Mouse (Mus musculus) lung, embryonic 15.5 days (tissue): ENCODE measurements at regions not wholly inside any gene's neighbourhood (a gene's known extent, or its start where the extent isn't known, plus 50 kb on each side); places are given as distances from the start of the nearest gene placed in this dataset.
A peak's percentile ranks its signal among the peaks of the same experiment; 100 is the strongest.

ENCODE experiments used
- ATAC-seq: fragments of 200-750 bp; cut with Nextera tagmentation; 2 replicates; pipeline ENCODE4 v1.8.0; 2017; ENCODE audit warnings: moderate number of reproducible peaks, borderline replicate concordance; ENCODE audit not compliant: low FRiP score, low TSS enrichment; ENCODE audit errors: extremely low read depth
- H3K27ac ChIP-seq: fragments of 300-500 bp; sonication (generic); 2 replicates; pipeline ENCODE4 v1.5.1; 2015; ENCODE audit warnings: moderate library complexity, mild to moderate bottlenecking, inconsistent platforms
- H3K27me3 ChIP-seq: fragments of 300-500 bp; sonication (generic); 2 replicates; pipeline ENCODE4 v1.6.1; 2015; ENCODE audit warnings: inconsistent platforms
- H3K36me3 ChIP-seq: fragments of 300-500 bp; sonication (generic); 2 replicates; pipeline ENCODE4 v1.6.1; 2015; ENCODE audit warnings: inconsistent platforms
- H3K4me1 ChIP-seq: fragments of 300-500 bp; sonication (generic); 2 replicates; pipeline ENCODE4 v1.6.1; 2015; ENCODE audit warnings: inconsistent platforms
- H3K4me2 ChIP-seq: fragments of 300-500 bp; sonication (generic); 2 replicates; pipeline ENCODE4 v1.6.1; 2015; ENCODE audit warnings: inconsistent platforms, mild to moderate bottlenecking, moderate library complexity
- H3K4me3 ChIP-seq: fragments of 300-500 bp; sonication (generic); 2 replicates; pipeline ENCODE4 v1.5.1; 2015; ENCODE audit warnings: mild to moderate bottlenecking, inconsistent platforms
- H3K9ac ChIP-seq: fragments of 300-500 bp; sonication (generic); 2 replicates; pipeline ENCODE4 v1.6.1; 2015; ENCODE audit warnings: inconsistent platforms
- H3K9me3 ChIP-seq: fragments of 300-500 bp; sonication (generic); 2 replicates; pipeline ENCODE4 v1.6.1; 2016; ENCODE audit warnings: inconsistent platforms
- WGBS: fragments of 180-500 bp; shearing (Covaris S2); methylation state at CpG from one replicate; pipeline ENCODE4 v1.1.7; 2015; 5-methylcytosine and 5-hydroxymethylcytosine counted together

GRCm38 (mm10) chr6:19214700-19215099, 348.6 kb downstream of the Ankrd7 start:
- Histone ChIP-seq H3K27ac (no peak overlapping the region), H3K9me3 (no peaks in the 10 kb centered on the region), H3K36me3 (no peaks in the 10 kb centered on the region), H3K4me2 (no peak overlapping the region), H3K27me3 (no peaks in the 10 kb centered on the region), H3K4me1 (no peaks in the 10 kb centered on the region), H3K4me3 (no peak overlapping the region), H3K9ac (no peak overlapping the region)
- ATAC-seq, result no peak
- WGBS, result 83% methylated on average over 1 of the region's 1 CpGs

- Histone ChIP-seq H3K4me3 (no peak overlapping the region), H3K4me2 (no peak overlapping the region), H3K4me1 (no peaks in the 10 kb centered on the region), H3K27me3 (no peaks in the 10 kb centered on the region), H3K9ac (no peak overlapping the region), H3K9me3 (no peaks in the 10 kb centered on the region), H3K27ac (no peak overlapping the region), H3K36me3 (no peaks in the 10 kb centered on the region)
- 54% methylated on average over 1 of the region's 1 CpGs for WGBS
- ATAC-seq, result no peak
Measured at GRCm38 (mm10) chr6:19215124-19215523, 349.0 kb downstream of the Ankrd7 start.

GRCm38 (mm10) chr6:19264075-19264819, 398.1 kb downstream of the Ankrd7 start:
- Histone ChIP-seq H3K9me3 (no peaks in the 10 kb centered on the region), H3K4me2 (no peak overlapping the region), H3K27ac (no peak overlapping the region), H3K9ac (no peak overlapping the region), H3K36me3 (no peaks in the 10 kb centered on the region), H3K4me3 (no peak overlapping the region), H3K27me3 (no peaks in the 10 kb centered on the region), H3K4me1 (no peaks in the 10 kb centered on the region)
- ATAC-seq, result no peak
- WGBS, result 68% methylated on average over 5 of the region's 5 CpGs

- no peaks in the 10 kb centered on the region for H3K36me3 ChIP-seq
- ATAC-seq, result peak; percentile 69; the same call in 1 of the 2 replicates
- H3K27me3 ChIP-seq, result no peaks in the 10 kb centered on the region
- no peak overlapping the region for H3K27ac ChIP-seq
- H3K9ac ChIP-seq, result no peak overlapping the region
- H3K4me1 ChIP-seq, result no peaks in the 10 kb centered on the region
- H3K4me2 ChIP-seq, result no peak overlapping the region
- H3K9me3 ChIP-seq, result no peaks in the 10 kb centered on the region
- H3K4me3 ChIP-seq, result no peak overlapping the region
- 41% methylated on average over 2 of the region's 2 CpGs for WGBS
Measured at GRCm38 (mm10) chr6:19273207-19273606, 407.1 kb downstream of the Ankrd7 start.

GRCm38 (mm10) chr6:19282682-19283333, 416.7 kb downstream of the Ankrd7 start:
- H3K9ac ChIP-seq, result no peak overlapping the region
- H3K4me3 ChIP-seq, result no peak overlapping the region
- H3K27me3 ChIP-seq, result no peaks in the 10 kb centered on the region
- H3K27ac ChIP-seq, result no peak overlapping the region
- no peaks in the 10 kb centered on the region for H3K9me3 ChIP-seq
- 56% methylated on average over 4 of the region's 4 CpGs for WGBS
- H3K4me2 ChIP-seq, result no peak overlapping the region
- ATAC-seq, result no peak
- H3K4me1 ChIP-seq, result no peaks in the 10 kb centered on the region
- no peaks in the 10 kb centered on the region for H3K36me3 ChIP-seq

GRCm38 (mm10) chr6:19332659-19333058, 466.5 kb downstream of the Ankrd7 start:
- H3K27me3 ChIP-seq, result no peaks in the 10 kb centered on the region
- H3K9ac ChIP-seq, result no peak overlapping the region
- ATAC-seq, result no peak
- H3K36me3 ChIP-seq, result no peaks in the 10 kb centered on the region
- no peak overlapping the region for H3K27ac ChIP-seq
- no peak overlapping the region for H3K4me3 ChIP-seq
- no peaks in the 10 kb centered on the region for H3K4me1 ChIP-seq
- H3K4me2 ChIP-seq, result no peak overlapping the region
- no peaks in the 10 kb centered on the region for H3K9me3 ChIP-seq

GRCm38 (mm10) chr6:19335653-19336052, 469.5 kb downstream of the Ankrd7 start:
- no peak overlapping the region for H3K4me3 ChIP-seq
- no peak overlapping the region for H3K4me2 ChIP-seq
- H3K4me1 ChIP-seq, result no peaks in the 10 kb centered on the region
- peak; percentile 59; the same call in 1 of the 2 replicates for ATAC-seq
- H3K9ac ChIP-seq, result no peak overlapping the region
- no peaks in the 10 kb centered on the region for H3K36me3 ChIP-seq
- no peaks in the 10 kb centered on the region for H3K27me3 ChIP-seq
- WGBS, result 62% methylated on average over 6 of the region's 6 CpGs
- H3K27ac ChIP-seq, result no peak overlapping the region
- no peaks in the 10 kb centered on the region for H3K9me3 ChIP-seq

GRCm38 (mm10) chr6:19338470-19338869, 472.4 kb downstream of the Ankrd7 start:
- H3K27ac ChIP-seq, result no peak overlapping the region
- peak; percentile 83; the same call in 1 of the 2 replicates for ATAC-seq
- no peaks in the 10 kb centered on the region for H3K9me3 ChIP-seq
- no peaks in the 10 kb centered on the region for H3K27me3 ChIP-seq
- H3K4me2 ChIP-seq, result no peak overlapping the region
- H3K36me3 ChIP-seq, result no peaks in the 10 kb centered on the region
- no peaks in the 10 kb centered on the region for H3K4me1 ChIP-seq
- H3K4me3 ChIP-seq, result no peak overlapping the region
- H3K9ac ChIP-seq, result no peak overlapping the region
- WGBS, result 44% methylated on average over 5 of the region's 5 CpGs
